ENCODE assay signal across 16 mouse cellular contexts in the genomic region with DNA sequence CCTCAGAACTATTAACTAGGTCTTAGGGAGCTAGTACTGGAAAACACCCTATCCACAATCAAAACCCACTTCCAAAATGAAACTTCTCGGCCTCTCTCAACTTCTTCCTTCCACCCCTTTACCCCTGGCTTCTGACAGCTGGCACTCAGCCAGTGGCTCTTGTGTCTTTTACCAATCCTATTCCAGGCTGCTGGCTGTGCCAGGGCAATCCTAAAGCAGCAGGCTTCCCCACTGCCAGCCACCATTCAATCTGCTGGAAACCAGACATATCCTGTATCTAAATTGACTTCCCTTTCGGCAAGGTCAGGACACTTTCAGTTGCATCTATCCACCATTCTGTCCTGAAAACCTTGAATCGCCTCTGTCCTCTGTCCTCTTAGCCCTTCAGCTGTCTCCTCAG. TPM values are rescaled to one million over a fixed set of nuclear protein-coding genes. Genes with fewer than 3 reads are reported as not detected.
DNase-seq lines count a peak whose midpoint lies in the region; ATAC-seq lines count a peak whose summit lies in the region.
"Had no signal": no experiment of that assay in that cellular context is flagged by ENCODE, and none has a peak within 500 bp of the region (broad histone marks: within the 10 kb centered on the region; RNA-seq: fewer than 3 reads in every experiment).

No protein-coding gene starts in this region.

- H3K36me3 ChIP-seq in heart, embryonic 10.5 days = no peaks in the 10 kb centered on the region
- H3K36me3 ChIP-seq: heart, embryonic 13.5 days; limb, embryonic 13.5 days; midbrain, embryonic 15.5 days; neural tube, embryonic 13.5 days; stomach, embryonic 15.5 days had no signal

- H3K4me3 ChIP-seq in heart, embryonic 10.5 days = no peak overlapping the region
- H3K4me3 ChIP-seq: heart, embryonic 13.5 days; limb, embryonic 13.5 days; midbrain, embryonic 15.5 days; neural tube, embryonic 13.5 days; stomach, embryonic 15.5 days had no signal

- peak; percentile 56 for ATAC-seq in megakaryocyte progenitor cell, adult 5-6 weeks (replicated peaks; ENCODE audit: poor library complexity)
- ATAC-seq: liver, postnatal 0 days; midbrain, embryonic 15.5 days had no signal

- no peaks in the 10 kb centered on the region for H3K27me3 ChIP-seq in heart, embryonic 10.5 days (ENCODE audit: insufficient read depth, poor library complexity, severe bottlenecking)
- H3K27me3 ChIP-seq: heart, embryonic 13.5 days; limb, embryonic 13.5 days; midbrain, embryonic 15.5 days; neural tube, embryonic 13.5 days; stomach, embryonic 15.5 days had no signal

- no peaks in the 10 kb centered on the region for H3K4me1 ChIP-seq in heart, embryonic 10.5 days
- H3K4me1 ChIP-seq: limb, embryonic 13.5 days; midbrain, embryonic 15.5 days; stomach, embryonic 15.5 days had no signal

- 75% methylated on average over 3 of the region's 3 CpGs for WGBS in heart, embryonic 10.5 days

- no peak overlapping the region for H3K27ac ChIP-seq in heart, embryonic 10.5 days
- H3K27ac ChIP-seq: heart, embryonic 13.5 days; kidney, postnatal 0 days; limb, embryonic 13.5 days; midbrain, embryonic 15.5 days; neural tube, embryonic 13.5 days; stomach, embryonic 15.5 days had no signal

- peak; percentile 33 for DNase-seq in adrenal gland, postnatal 10 days
- no peak for DNase-seq in adrenal gland, adult (ENCODE audit: inconsistent age in 2 of 2, low spot score in 1 of 2)
- peak; percentile 36 for DNase-seq in heart, postnatal 4 days
- DNase-seq in heart, embryonic 10.5 days (ENCODE audit: low spot score) = no peak
- DNase-seq in retina, postnatal 1 day = peak; percentile 28
- DNase-seq in retina, embryonic 14.5 days (ENCODE audit: low spot score) = no peak
- DNase-seq in embryo, embryonic 9.5 days (ENCODE audit: extremely low spot score) = no peak
- DNase-seq: cerebellum, adult 18-20 months; liver, postnatal 0 days had no signal

- no peaks in the 10 kb centered on the region for H3K9me3 ChIP-seq in heart, embryonic 10.5 days
- H3K9me3 ChIP-seq: limb, embryonic 13.5 days; midbrain, embryonic 15.5 days; neural tube, embryonic 13.5 days; stomach, embryonic 15.5 days had no signal

RNA-seq across cellular contexts. Expression of gene Nrf1, which starts 5.3 kb away (rescaled TPM):
- 10 to 100 TPM; 22.0 to 25.5 TPM for total RNA-seq in adrenal gland, postnatal 10 days (2021)
- 10 to 100 TPM; 25.7 to 33.2 TPM for total RNA-seq in heart, postnatal 4 days (2021)
- 52.5 and 61.7 TPM in 2 replicates for polyA plus RNA-seq in heart, embryonic 10.5 days (2016; fragmentation: Nextera tagmentation; extraction: Ambion mirVana)
- total RNA-seq in megakaryocyte progenitor cell, adult 5-6 weeks (2015) = 27.1 and 35.0 TPM in 2 replicates
- total RNA-seq in megakaryocyte progenitor cell, adult 5-6 weeks (2017) = 52.1 and 65.3 TPM in 2 replicates

Comparison
In these comparisons a context has a peak if more than half of its experiments do, and no peak if none do; other contexts are left out.
1. DNase-seq: peak in adrenal gland, postnatal 10 days (single experiment), heart, postnatal 4 days (single experiment) and retina, postnatal 1 day (single experiment); none in adrenal gland, adult (0 of 2), heart, embryonic 10.5 days (single experiment), retina, embryonic 14.5 days (single experiment) and embryo, embryonic 9.5 days (single experiment).